Mouse (Mus musculus) layer of hippocampus, adult 18-20 months (tissue): ENCODE measurements at regions not wholly inside any gene's neighbourhood (a gene's known extent, or its start where the extent isn't known, plus 50 kb on each side); places are given as distances from the start of the nearest gene placed in this dataset.

ENCODE experiments used
- DNase-seq, 2 experiments: peaks; one replicate each; pipeline ENCODE4 v3.0.0; 2022; ENCODE audit warnings: low spot score in 2 of 2

DNA sequence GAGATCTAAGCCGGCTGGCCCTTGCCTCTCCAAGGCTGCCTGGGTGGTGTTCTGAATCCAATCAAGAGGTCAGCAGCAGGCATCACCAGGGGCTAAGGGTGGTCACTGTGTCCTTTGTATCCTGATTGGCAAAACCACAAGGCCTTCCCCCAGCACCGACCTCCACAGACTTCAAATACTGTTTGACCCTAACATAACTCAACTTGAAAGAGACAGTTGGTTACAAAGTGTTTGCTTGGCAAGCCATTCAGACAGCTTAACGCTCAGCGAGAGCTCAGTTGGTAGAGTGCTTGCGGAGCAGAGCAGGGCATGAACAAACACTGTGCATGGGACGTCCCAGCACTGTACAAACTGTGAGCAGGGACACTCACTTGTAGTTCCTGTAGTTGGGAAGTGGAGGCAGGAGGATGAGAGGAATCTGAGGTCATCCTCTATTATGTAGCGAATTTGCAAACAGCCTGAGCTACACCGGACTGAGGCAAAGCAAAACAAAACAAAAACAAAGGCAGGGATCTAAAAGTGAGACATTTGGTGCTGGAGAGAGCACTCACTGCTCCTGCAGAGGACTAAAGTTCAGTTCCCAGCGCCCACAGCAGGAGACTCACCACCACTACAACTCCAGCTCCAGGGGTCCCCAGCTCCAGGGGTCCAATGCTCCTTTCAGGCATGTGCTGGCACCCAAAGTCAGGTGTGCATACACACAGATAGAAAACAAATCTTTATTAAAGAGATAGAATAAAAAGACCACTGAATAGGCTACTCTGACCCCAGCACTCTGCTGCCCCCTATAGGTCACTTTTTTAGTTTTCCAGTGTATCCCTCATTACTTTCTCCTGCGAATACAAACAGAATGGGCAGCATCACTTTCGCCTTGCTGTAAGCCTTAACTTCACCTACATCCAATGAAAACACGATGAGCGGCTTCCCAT lies 273.5 kb downstream of the Prex1 start:
- peak in 1 of 2 experiments; percentile 58 for DNase-seq

DNA sequence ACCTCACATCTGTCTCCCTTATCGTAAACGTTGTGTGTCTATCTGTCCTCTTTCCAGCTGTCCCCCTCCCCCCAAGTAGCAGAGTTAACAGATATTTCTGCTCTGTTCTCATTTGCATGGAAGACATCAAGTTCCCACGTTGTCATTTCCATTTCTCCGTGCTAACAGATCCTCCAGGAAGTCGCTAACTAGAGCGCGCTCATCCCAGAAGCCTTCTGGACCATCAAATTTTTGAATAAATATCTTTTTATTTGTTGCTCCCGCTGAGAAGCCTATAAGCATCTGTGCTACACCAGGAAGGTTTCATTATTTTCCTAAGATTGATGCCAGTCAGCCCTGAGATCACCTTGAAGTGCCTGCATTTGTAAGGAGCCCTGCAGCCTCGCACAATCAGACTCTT lies 275.4 kb downstream of the Prex1 start:
- DNase-seq: no peak

- no peak for DNase-seq
Measured at GRCm38 (mm10) chr2:166434554-166434953, 279.1 kb downstream of the Prex1 start.

DNA sequence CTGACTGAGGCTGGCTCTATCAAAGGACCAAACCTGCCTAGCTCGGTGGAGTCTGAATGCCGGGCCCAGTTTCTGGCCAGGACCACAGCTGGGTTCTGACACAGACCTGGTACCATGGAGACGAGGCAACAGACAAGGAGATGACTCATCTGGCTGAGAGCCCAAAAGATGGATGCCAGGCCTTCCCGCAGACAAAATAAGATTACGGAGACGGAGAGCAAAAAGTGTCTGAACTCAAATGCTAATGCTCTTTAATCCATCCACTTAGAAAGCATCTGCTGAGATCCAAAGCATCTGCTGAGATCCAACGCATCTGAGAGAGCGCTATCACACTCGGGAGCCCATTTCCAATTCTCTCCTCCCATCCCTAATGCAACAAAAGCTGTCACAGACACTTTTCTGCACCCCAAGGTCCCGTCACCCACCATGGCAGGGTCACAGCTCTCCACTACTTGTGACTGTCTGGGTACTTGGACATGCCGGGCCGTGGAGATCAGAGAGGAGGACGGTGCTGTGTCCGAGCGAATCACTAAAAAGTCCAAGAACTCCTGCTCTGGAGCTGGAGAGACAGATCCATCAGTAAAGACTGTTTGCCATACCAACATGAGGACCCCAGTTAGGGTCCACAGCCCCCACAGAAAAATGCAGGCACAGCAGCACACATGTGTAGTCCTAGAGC lies 278.3 kb upstream of the Sulf2 start:
- DNase-seq: peak; percentile 40 to 77

GRCm38 (mm10) chr2:166432948-166433654 lies 277.6 kb upstream of the Sulf2 start:
- DNase-seq: no peak

DNA sequence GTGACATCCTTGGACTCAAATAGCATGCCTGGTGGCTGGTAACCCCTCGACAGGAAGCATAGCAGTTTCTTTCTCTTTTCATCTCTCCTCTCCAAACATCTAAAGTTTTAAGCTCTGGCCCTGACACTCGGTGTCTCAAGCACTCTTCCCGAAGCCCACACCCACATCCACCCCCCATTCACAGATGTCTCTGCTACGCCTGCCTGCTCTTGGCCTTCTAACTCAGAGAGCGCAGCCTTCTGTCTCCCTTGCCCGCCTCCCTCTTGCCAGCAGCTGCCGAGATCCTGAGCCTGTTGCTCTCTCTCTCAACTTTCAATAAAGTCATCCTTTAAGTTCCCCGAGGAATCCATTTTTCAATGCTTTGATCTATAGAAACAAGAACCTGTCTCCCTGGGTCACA lies 277.1 kb upstream of the Sulf2 start:
- DNase-seq: no peak

DNA sequence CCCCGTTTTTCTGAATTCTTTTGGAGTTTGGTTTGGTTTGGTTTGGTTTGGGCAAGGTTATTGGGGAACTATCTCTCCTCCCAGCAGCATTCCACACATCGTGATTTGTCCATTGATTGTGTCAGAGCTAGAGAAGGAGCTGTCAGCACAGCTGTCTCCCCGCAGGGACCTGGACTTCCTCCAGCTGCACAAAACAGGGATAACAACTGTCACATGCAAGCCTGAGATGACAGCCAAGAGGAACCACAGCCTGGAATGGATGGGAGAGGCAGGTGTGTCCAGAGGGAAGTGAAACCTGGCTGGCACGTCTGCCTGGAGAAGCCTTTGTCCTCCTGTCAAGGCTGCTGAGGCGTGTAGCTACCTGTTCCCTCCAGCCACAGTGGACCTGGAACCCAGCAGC lies 274.5 kb upstream of the Sulf2 start:
- no peak for DNase-seq

DNA sequence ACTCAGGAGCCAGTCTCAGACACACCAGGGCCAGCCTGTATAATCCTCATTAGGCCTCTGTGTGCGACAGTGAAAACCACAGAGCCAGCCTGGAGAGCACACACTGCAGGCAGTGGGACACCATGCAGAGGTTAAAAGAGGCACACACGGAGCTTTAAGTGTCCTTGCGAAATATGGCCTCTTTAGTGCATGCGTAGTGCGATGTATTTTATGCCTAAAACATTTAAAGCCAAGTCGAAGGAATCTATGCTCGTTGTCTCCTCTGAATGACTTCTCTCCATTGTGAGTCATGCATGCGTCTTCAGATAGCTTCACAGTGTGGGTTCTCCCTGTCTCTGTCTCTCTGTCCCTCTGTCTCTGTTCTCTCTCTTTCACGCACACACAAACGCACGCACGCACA lies 274.0 kb upstream of the Sulf2 start:
- no peak for DNase-seq

- no peak for DNase-seq
Measured at GRCm38 (mm10) chr2:166427390-166427789, 271.9 kb upstream of the Sulf2 start.

DNA sequence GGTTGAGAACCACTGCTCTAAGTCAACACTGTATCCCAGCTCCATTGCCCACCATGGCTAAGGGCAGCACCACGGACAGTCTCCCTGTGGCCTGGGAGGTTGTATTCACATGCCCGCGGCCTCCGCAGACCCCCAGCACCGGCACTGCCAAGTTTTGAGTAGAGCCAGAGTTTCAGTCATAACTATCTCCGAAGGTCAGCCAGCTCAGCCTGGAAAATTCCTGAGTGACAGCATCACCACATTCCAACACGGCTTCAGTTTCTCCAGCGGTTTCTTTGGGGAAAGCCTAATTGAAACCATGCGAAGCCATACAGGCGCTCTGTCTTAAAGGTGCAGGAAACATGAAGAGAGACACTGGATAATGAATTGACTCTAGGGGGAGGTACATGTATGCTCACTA lies 271.5 kb upstream of the Sulf2 start:
- no peak for DNase-seq

DNA sequence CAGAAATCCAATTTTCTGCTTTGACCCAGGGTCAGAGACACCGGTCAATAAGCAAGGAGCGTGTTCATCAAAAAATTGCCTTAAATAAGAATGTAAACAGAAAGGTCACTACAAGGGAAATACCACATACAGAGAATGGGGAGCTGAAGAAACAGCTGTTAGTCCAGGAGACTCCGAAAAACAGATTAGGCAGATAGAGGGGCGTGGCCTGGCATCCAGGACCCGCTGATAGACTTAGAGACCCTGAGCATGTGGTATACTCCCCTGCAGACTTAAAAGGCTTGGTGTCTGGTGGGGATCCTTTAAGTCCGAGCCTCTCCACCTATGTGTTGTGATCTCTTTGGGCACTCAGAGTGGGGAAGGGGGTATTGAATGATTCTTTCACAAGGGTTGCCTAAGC lies 271.0 kb upstream of the Sulf2 start:
- DNase-seq: no peak

GRCm38 (mm10) chr2:166425141-166425540 lies 269.7 kb upstream of the Sulf2 start:
- DNase-seq: no peak

DNA sequence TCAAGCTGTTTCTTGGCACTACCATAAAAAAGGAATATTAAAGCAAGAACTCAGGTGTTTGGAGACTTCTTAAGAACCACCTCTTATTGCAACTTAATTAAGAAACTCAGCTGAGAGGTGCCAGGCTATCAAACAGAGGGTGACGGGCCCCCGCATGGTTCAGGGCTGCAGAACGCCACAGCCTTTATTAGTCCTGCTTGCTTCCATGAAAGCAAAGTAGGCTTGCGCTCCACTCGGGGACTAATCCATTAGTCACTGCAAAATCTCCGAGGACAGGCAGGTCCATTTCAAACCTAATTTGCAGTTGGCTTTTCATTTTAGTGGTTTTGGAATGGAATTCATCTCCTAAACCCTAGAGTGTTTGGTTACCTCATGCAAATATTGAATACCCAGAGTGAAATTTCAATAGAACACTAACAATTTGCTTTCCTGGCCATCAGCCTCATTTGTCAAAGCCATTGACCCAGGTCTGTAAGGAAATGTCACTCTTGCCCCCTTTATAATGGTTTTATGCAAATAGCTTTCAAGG lies 267.7 kb upstream of the Sulf2 start:
- no peak for DNase-seq

GRCm38 (mm10) chr2:166420275-166420674 lies 264.8 kb upstream of the Sulf2 start:
- no peak for DNase-seq

GRCm38 (mm10) chr2:166419271-166419670 lies 263.8 kb upstream of the Sulf2 start:
- DNase-seq: no peak

GRCm38 (mm10) chr2:166418279-166418678 lies 262.8 kb upstream of the Sulf2 start:
- DNase-seq: no peak

- peak; percentile 78 to 91 for DNase-seq
Measured at GRCm38 (mm10) chr2:166417628-166418027, 262.2 kb upstream of the Sulf2 start.

GRCm38 (mm10) chr2:166415481-166415965 lies 260.1 kb upstream of the Sulf2 start:
- no peak for DNase-seq

DNA sequence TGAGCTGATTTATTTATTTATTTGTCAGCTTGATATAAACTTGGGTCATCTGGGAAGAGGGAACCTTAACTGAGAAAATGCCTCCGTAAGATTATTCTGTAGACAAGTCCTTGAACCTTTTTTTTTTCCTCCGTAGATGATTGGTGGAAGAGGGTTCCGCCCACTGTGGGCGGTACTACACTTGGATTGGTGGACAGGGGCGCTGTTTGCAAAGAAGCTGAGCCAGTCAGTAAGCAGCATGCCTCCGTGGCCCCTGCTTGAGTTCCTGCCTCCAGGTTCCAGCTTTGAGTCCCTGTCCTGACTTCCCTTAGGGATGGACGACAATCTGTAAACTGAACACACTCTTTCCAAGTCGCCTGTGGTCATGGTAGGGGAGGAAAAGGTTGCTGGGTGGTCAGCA lies 259.4 kb upstream of the Sulf2 start:
- DNase-seq: no peak

GRCm38 (mm10) chr2:166412031-166412858 lies 256.8 kb upstream of the Sulf2 start:
- no peak for DNase-seq

DNA sequence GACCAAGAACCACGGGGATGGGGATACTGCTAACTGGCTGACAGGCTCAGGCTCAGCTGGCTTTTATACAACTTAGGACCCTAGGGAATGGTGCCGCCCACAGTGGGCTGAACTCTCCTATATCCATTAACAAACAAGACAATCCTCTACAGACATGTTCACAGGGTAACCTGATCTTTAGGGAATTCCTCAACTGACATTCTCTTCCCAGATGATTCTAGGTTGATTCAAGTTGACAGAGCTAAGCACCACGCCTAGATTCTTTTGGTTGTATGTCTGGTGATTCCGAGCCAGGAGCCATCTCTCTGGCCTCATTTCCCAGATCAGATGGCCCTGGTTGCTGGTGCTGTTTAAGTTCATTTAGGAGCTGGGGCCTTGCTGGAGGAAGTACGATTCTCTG lies 253.9 kb upstream of the Sulf2 start:
- no peak for DNase-seq
